Mouse (Mus musculus) embryonic fibroblast, embryonic 13.5 days (primary cell): ENCODE results near the gene Slc24a3.

Experiments
- CTCF ChIP-seq: IDR thresholded peaks from 2 replicates; pipeline ENCODE4 v1.5.1; 2011; ENCODE audit warnings: mild to moderate bottlenecking, control low read depth, low read length, moderate library complexity, borderline replicate concordance; ENCODE audit not compliant: insufficient read depth
- POLR2A ChIP-seq: IDR thresholded peaks from 2 replicates; pipeline ENCODE4 v1.6.1; 2011; ENCODE audit warnings: low read depth, mild to moderate bottlenecking, control low read depth, low read length, moderate library complexity

GRCm38 (mm10) chr2:145288501-145288900 lies 120.9 kb downstream of the Slc24a3 start:
- TF ChIP-seq CTCF (no peak), POLR2A (no peak)
